Mouse (Mus musculus): ENCODE measurements around the gene Hspa1l.

GRCm38 (mm10) chr17:34955884-34956283 lies 16.6 kb upstream of the Hspa1l start:
- no peak for TF ChIP-seq CTCF (IDR thresholded peaks at IDR 0.05; ENCODE audit: low read depth)
- TF ChIP-seq EP300 (IDR thresholded peaks at IDR 0.05; ENCODE audit: low read depth): no peak

All from liver, postnatal 0 days (tissue).